Mouse (Mus musculus): ENCODE measurements around the gene Timp3. TPM values are rescaled to one million over a fixed set of nuclear protein-coding genes. Genes with fewer than 3 reads are reported as not detected.
"Not testable (repeated sequence)": the region's sequence is repeated elsewhere in the genome, so short reads cannot be mapped to it uniquely, and the experiment has no call there.

Gene Timp3
- polyA plus RNA-seq, 1 experiment from 2014 or later: 114 TPM

GRCm38 (mm10) chr10:86367346-86367745, 67.2 kb downstream of the Timp3 start:
- WGBS: 86% methylated on average over 4 of the region's 4 CpGs
- no peaks in the 10 kb centered on the region for H3K27me3 ChIP-seq (ENCODE audit: insufficient read depth, low read length)
- no peak overlapping the region for H3K27ac ChIP-seq (ENCODE audit: low read length)
- H3K4me1 ChIP-seq (ENCODE audit: insufficient read depth, low read length): peaks cover 35% of the 10 kb centered on the region
- H3K4me3 ChIP-seq (ENCODE audit: low read length): no peak overlapping the region
- no peaks in the 10 kb centered on the region for H3K36me3 ChIP-seq (ENCODE audit: insufficient read depth, low read length)
- H3K4me2 ChIP-seq (replicated peaks; ENCODE audit: low read depth, low read length): no peak overlapping the region
- no peaks in the 10 kb centered on the region for H3K9me3 ChIP-seq (ENCODE audit: low read length)
- H3K9ac ChIP-seq (replicated peaks; ENCODE audit: low read length): no peak overlapping the region
- ATAC-seq (ENCODE audit: low FRiP score, low TSS enrichment): no peak

- Histone ChIP-seq H3K27me3 (ENCODE audit: insufficient read depth, low read length) (no peaks in the 10 kb centered on the region), H3K4me3 (ENCODE audit: low read length) (no peak overlapping the region), H3K9me3 (ENCODE audit: low read length) (no peaks in the 10 kb centered on the region), H3K4me1 (ENCODE audit: insufficient read depth, low read length) (peaks cover 35% of the 10 kb centered on the region), H3K36me3 (ENCODE audit: insufficient read depth, low read length) (no peaks in the 10 kb centered on the region), H3K27ac (ENCODE audit: low read length) (no peak overlapping the region), H3K9ac (replicated peaks; ENCODE audit: low read length) (no peak overlapping the region), H3K4me2 (replicated peaks; ENCODE audit: low read depth, low read length) (no peak overlapping the region; the same call in 1 of the 2 replicates)
- 15% methylated on average over 12 of the region's 12 CpGs for WGBS
- peak; percentile 82 for ATAC-seq (ENCODE audit: low FRiP score, low TSS enrichment)
These were observed 68.6 kb downstream of the Timp3 start for GRCm38 (mm10) chr10:86368811-86369210.

DNA sequence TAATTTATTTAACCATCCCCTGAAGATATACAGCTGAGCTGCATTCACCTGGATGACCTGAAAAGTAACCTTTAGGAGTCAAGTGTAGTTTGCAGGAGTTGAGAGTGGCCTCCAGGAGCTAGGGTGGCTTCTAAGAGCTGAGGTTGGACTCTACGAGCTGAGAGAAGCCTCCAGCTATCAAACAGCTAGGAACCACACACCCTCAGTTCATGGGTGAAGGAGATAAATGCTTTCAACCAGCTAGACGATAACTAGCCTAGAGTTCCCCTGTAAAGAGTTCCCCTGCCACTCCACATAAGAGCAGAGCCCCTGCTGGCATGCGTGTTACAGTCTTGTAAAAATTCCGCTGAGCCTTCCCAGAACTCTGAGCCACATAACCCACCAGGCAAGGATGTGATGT, 69.2 kb downstream of the Timp3 start:
- H3K9ac ChIP-seq (replicated peaks; ENCODE audit: low read length): no peak overlapping the region
- H3K27ac ChIP-seq (ENCODE audit: low read length): no peak overlapping the region
- H3K9me3 ChIP-seq (ENCODE audit: low read length): no peaks in the 10 kb centered on the region
- no peak overlapping the region; the same call in 1 of the 2 replicates for H3K4me2 ChIP-seq (replicated peaks; ENCODE audit: low read depth, low read length)
- ATAC-seq (ENCODE audit: low FRiP score, low TSS enrichment): no peak
- WGBS: 72% methylated on average over 4 of the region's 4 CpGs
- H3K36me3 ChIP-seq (ENCODE audit: insufficient read depth, low read length): no peaks in the 10 kb centered on the region
- no peak overlapping the region for H3K4me3 ChIP-seq (ENCODE audit: low read length)
- H3K27me3 ChIP-seq (ENCODE audit: insufficient read depth, low read length): no peaks in the 10 kb centered on the region
- H3K4me1 ChIP-seq (ENCODE audit: insufficient read depth, low read length): peaks cover 35% of the 10 kb centered on the region

DNA sequence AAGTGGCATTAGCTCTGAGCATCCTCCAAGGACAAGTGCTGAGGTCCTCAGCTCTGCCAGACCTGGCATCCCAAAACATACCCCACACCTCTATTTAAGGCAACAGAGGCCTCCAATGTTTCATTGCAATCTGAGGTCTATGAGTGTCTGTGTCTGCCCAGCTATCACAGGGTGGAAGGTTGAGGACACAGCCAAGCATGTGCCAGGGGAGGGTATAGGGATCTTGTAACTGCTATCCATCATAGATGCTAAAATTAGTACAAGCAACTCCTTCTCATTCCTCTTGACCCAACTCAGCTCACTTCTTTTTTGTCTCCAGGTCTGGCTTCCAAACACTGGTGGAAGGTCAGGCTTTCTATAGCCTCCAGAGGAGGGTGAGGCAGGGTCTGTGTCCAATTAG, 71.4 kb downstream of the Timp3 start:
- Histone ChIP-seq H3K4me2 (replicated peaks; ENCODE audit: low read depth, low read length) (no peak overlapping the region), H3K9ac (replicated peaks; ENCODE audit: low read length) (no peak overlapping the region), H3K9me3 (ENCODE audit: low read length) (no peaks in the 10 kb centered on the region), H3K36me3 (ENCODE audit: insufficient read depth, low read length) (no peaks in the 10 kb centered on the region), H3K27me3 (ENCODE audit: insufficient read depth, low read length) (no peaks in the 10 kb centered on the region), H3K27ac (ENCODE audit: low read length) (no peak overlapping the region), H3K4me3 (ENCODE audit: low read length) (no peak overlapping the region), H3K4me1 (ENCODE audit: insufficient read depth, low read length) (peaks cover 15% of the 10 kb centered on the region)
- no peak for ATAC-seq (ENCODE audit: low FRiP score, low TSS enrichment)

DNA sequence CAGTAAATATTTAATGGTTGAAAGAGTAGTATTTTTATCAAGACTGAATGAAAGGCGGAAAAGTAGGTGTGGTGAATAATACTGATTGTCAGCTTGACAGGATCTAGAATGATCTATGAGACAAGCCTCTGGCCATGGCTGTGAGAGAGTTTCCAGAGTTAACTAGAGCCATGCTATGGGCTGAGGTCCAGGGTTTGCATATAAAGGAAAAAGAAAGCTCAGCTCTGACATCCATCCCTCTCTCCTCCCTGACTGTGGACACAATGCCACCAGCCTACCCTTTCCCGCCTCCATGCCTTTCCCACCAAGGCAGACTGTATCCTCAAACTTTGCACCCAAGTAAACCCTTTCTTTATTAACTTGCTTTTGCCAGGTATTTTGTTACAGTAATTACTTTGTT, 73.9 kb downstream of the Timp3 start:
- no peaks in the 10 kb centered on the region for H3K9me3 ChIP-seq (ENCODE audit: low read length)
- no peak overlapping the region for H3K4me3 ChIP-seq (ENCODE audit: low read length)
- no peak overlapping the region for H3K4me2 ChIP-seq (replicated peaks; ENCODE audit: low read depth, low read length)
- H3K27ac ChIP-seq (ENCODE audit: low read length): no peak overlapping the region
- 88% methylated on average over 2 of the region's 2 CpGs for WGBS
- no peaks in the 10 kb centered on the region for H3K27me3 ChIP-seq (ENCODE audit: insufficient read depth, low read length)
- peaks cover 5% of the 10 kb centered on the region; the same call in 1 of the 2 replicates for H3K4me1 ChIP-seq (ENCODE audit: insufficient read depth, low read length)
- no peaks in the 10 kb centered on the region for H3K36me3 ChIP-seq (ENCODE audit: insufficient read depth, low read length)
- H3K9ac ChIP-seq (replicated peaks; ENCODE audit: low read length): no peak overlapping the region
- no peak for ATAC-seq (ENCODE audit: low FRiP score, low TSS enrichment)

- WGBS: 62% methylated on average over 11 of the region's 11 CpGs
- Histone ChIP-seq H3K27ac (ENCODE audit: low read length) (no peak overlapping the region; the same call in 1 of the 2 replicates), H3K9ac (replicated peaks; ENCODE audit: low read length) (no peak overlapping the region), H3K9me3 (ENCODE audit: low read length) (no peaks in the 10 kb centered on the region), H3K4me1 (ENCODE audit: insufficient read depth, low read length) (no peaks in the 10 kb centered on the region), H3K36me3 (ENCODE audit: insufficient read depth, low read length) (no peaks in the 10 kb centered on the region), H3K27me3 (ENCODE audit: insufficient read depth, low read length) (no peaks in the 10 kb centered on the region), H3K4me3 (ENCODE audit: low read length) (no peak overlapping the region), H3K4me2 (replicated peaks; ENCODE audit: low read depth, low read length) (no peak overlapping the region)
- ATAC-seq (ENCODE audit: low FRiP score, low TSS enrichment): no peak; the same call in 1 of the 2 replicates
These were observed 75.7 kb downstream of the Timp3 start for GRCm38 (mm10) chr10:86375903-86376302.

DNA sequence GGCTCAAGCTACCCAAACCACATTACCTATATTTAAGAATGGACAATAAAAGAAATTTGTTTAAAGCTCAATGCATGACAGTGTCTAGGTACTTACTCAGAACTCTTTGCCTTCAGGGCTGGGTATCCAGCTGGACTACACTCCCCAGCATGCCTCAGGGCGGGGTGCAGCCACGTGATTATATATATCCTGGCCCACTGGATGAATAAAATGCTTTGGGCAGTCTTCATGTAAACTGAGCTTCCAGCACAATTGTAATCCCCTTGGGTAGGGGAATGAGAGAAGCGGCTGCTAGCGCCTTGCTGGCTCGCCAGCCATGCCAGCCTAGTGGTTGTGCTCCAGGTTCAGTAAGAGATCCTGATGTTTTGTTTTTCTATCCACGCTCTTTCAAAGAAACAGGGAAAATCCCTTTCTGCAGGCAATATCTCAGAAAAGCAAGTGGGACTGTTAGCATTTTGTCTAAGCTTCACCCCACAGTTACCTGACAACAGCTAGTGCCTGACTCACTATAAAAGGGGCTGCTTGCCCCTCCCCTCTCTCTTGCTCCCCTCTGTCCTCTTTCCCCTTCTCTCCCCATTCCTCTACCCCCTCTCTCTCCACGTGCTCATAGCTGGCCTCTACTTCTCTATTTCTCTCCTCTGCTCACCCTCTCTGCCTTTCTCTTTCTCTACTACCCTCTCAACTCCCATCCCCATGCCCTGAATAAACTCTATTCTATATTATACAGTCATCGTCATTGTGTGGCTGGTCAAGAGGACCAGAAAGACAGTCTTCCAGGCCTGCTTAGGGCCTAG, 76.4 kb downstream of the Timp3 start:
- H3K4me1 ChIP-seq (ENCODE audit: insufficient read depth, low read length): no peaks in the 10 kb centered on the region
- no peak overlapping the region for H3K9ac ChIP-seq (replicated peaks; ENCODE audit: low read length)
- no peak overlapping the region for H3K4me2 ChIP-seq (replicated peaks; ENCODE audit: low read depth, low read length)
- no peak overlapping the region for H3K4me3 ChIP-seq (ENCODE audit: low read length)
- 0 out of 2 replicates have a peak, but pooled peaks have one; percentile 29 for ATAC-seq (ENCODE audit: low FRiP score, low TSS enrichment)
- no peaks in the 10 kb centered on the region for H3K36me3 ChIP-seq (ENCODE audit: insufficient read depth, low read length)
- no peaks in the 10 kb centered on the region for H3K27me3 ChIP-seq (ENCODE audit: insufficient read depth, low read length)
- 76% methylated on average over 8 of the region's 8 CpGs for WGBS
- no peak overlapping the region for H3K27ac ChIP-seq (ENCODE audit: low read length)
- H3K9me3 ChIP-seq (ENCODE audit: low read length): no peaks in the 10 kb centered on the region

GRCm38 (mm10) chr10:86378803-86379202, 78.6 kb downstream of the Timp3 start:
- H3K4me2 ChIP-seq (replicated peaks; ENCODE audit: low read depth, low read length); H3K9ac ChIP-seq (replicated peaks; ENCODE audit: low read length); ATAC-seq (ENCODE audit: low FRiP score, low TSS enrichment); H3K9me3 ChIP-seq (ENCODE audit: low read length); H3K27me3 ChIP-seq (ENCODE audit: insufficient read depth, low read length); H3K4me1 ChIP-seq (ENCODE audit: insufficient read depth, low read length); H3K36me3 ChIP-seq (ENCODE audit: insufficient read depth, low read length); H3K4me3 ChIP-seq (ENCODE audit: low read length); H3K27ac ChIP-seq (ENCODE audit: low read length): not testable (repeated sequence)
- 84% methylated on average over 2 of the region's 2 CpGs for WGBS

- ATAC-seq (ENCODE audit: low FRiP score, low TSS enrichment): 0 out of 2 replicates have a peak, but pooled peaks have one; percentile 7
- H3K4me1 ChIP-seq (ENCODE audit: insufficient read depth, low read length): no peaks in the 10 kb centered on the region
- no peak overlapping the region for H3K4me3 ChIP-seq (ENCODE audit: low read length)
- no peaks in the 10 kb centered on the region for H3K27me3 ChIP-seq (ENCODE audit: insufficient read depth, low read length)
- no peaks in the 10 kb centered on the region for H3K9me3 ChIP-seq (ENCODE audit: low read length)
- no peaks in the 10 kb centered on the region for H3K36me3 ChIP-seq (ENCODE audit: insufficient read depth, low read length)
- no peak overlapping the region for H3K9ac ChIP-seq (replicated peaks; ENCODE audit: low read length)
- H3K27ac ChIP-seq (ENCODE audit: low read length): no peak overlapping the region
- H3K4me2 ChIP-seq (replicated peaks; ENCODE audit: low read depth, low read length): no peak overlapping the region
- WGBS: 32% methylated on average over 2 of the region's 2 CpGs
These were observed 80.5 kb downstream of the Timp3 start for GRCm38 (mm10) chr10:86380626-86381025.

DNA sequence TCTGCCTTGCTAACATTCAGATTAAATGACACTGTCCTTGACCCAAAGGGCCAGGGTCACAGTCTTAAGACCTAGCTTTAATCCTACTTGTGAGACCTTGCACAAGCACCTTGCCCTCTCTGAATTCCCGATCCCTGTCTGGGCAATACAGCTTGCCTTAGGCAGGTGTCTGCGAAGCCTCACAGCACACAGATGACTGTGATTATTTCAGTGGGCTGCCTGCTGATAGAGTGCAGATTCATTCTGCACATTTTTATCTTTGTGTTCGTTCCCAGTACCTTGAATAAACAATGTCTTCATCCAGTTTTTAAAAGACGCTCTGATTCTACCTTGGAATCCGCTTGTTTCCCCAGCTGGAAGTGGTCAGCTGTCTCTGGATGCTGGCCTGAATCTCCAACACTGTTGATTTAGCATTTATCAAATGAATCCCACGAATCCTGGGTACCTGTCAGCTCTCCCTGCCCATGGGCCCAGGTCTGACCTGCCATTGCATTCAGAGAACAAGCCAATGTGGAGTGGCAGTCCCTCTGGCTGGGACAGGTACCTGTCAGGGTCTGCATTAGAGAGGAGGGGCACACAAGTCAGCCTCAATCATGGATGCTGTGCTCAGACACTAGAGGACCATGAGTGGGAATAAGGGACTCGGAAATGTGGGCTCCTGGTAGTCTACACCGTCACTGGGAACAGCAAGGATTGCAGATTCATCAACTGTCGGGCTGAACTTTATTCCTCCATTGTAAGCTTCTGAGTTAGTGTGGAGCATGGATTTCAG, 81.2 kb downstream of the Timp3 start:
- Histone ChIP-seq H3K27me3 (ENCODE audit: insufficient read depth, low read length) (no peaks in the 10 kb centered on the region), H3K27ac (ENCODE audit: low read length) (no peak overlapping the region), H3K36me3 (ENCODE audit: insufficient read depth, low read length) (no peaks in the 10 kb centered on the region), H3K9me3 (ENCODE audit: low read length) (no peaks in the 10 kb centered on the region), H3K4me3 (ENCODE audit: low read length) (no peak overlapping the region), H3K4me2 (replicated peaks; ENCODE audit: low read depth, low read length) (no peak overlapping the region), H3K9ac (replicated peaks; ENCODE audit: low read length) (no peak overlapping the region), H3K4me1 (ENCODE audit: insufficient read depth, low read length) (peaks cover 2% of the 10 kb centered on the region; the same call in 1 of the 2 replicates)
- no peak for ATAC-seq (ENCODE audit: low FRiP score, low TSS enrichment)
- whole genome bisulfite sequencing: 63% methylated on average over 9 of the region's 9 CpGs
